8 mouse cellular contexts compared by ENCODE assay signal in genomic region chr19:37209467-37210128, GRCm38 (mm10). TPM values are rescaled to one million over a fixed set of nuclear protein-coding genes. Genes with fewer than 3 reads are reported as not detected.
DNase-seq lines count a peak whose midpoint lies in the region; ATAC-seq and TF ChIP-seq lines count a peak whose summit lies in the region.

No protein-coding gene starts in this region.

- peak overlapping the region; percentile 91 for H3K4me2 ChIP-seq in heart, embryonic 12.5 days
- peak overlapping the region; percentile 76; the same call in 1 of the 2 replicates for H3K4me2 ChIP-seq in limb, embryonic 14.5 days (replicated peaks; ENCODE audit: low read depth, low read length, severe bottlenecking)
- H3K4me2 ChIP-seq in stomach, embryonic 14.5 days (replicated peaks; ENCODE audit: low read depth, low read length) = peak overlapping the region; percentile 93

- no peak overlapping the region for H3K27ac ChIP-seq in heart, embryonic 12.5 days (ENCODE audit: poor library complexity, severe bottlenecking)
- no peak overlapping the region for H3K27ac ChIP-seq in limb, embryonic 14.5 days (replicated peaks; ENCODE audit: low read depth, low read length)
- H3K27ac ChIP-seq in stomach, embryonic 14.5 days (ENCODE audit: low read length) = no peak overlapping the region

- peak overlapping the region; percentile 92 for H3K4me3 ChIP-seq in heart, embryonic 12.5 days
- H3K4me3 ChIP-seq in limb, embryonic 14.5 days (replicated peaks; ENCODE audit: low read length) = 0 out of 2 replicates have a peak overlapping the region, but pooled peaks have one; percentile 98
- 0 out of 2 replicates have a peak overlapping the region, but pooled peaks have one; percentile 99 for H3K4me3 ChIP-seq in stomach, embryonic 14.5 days (ENCODE audit: low read depth, low read length)

- H3K36me3 ChIP-seq in heart, embryonic 12.5 days = peaks cover 26% of the 10 kb centered on the region
- H3K36me3 ChIP-seq in limb, embryonic 14.5 days (ENCODE audit: control insufficient read depth, insufficient read depth, low read length) = peaks cover 34% of the 10 kb centered on the region
- H3K36me3 ChIP-seq in stomach, embryonic 14.5 days (ENCODE audit: control insufficient read depth, insufficient read depth, low read length) = peaks cover 18% of the 10 kb centered on the region

- no peak for TF ChIP-seq POLR2A in limb, embryonic 14.5 days (IDR thresholded peaks at IDR 0.05; ENCODE audit: borderline replicate concordance, extremely low read depth, insufficient read depth, insufficient read length)

- peaks cover 16% of the 10 kb centered on the region for H3K4me1 ChIP-seq in heart, embryonic 12.5 days (replicated peaks)
- peaks cover 13% of the 10 kb centered on the region for H3K4me1 ChIP-seq in limb, embryonic 14.5 days (ENCODE audit: control insufficient read depth, insufficient read depth, low read length)
- H3K4me1 ChIP-seq in stomach, embryonic 14.5 days (ENCODE audit: control insufficient read depth, insufficient read depth, low read length) = peaks cover 13% of the 10 kb centered on the region

- no peak for DNase-seq in heart, postnatal 14 days
- peak; percentile 26 for DNase-seq in 416B (ENCODE audit: low read depth)
- peak; percentile 32 to 40 for DNase-seq in cerebellum, postnatal 14 days
- DNase-seq in limb, embryonic 14.5 days (ENCODE audit: low spot score) = no peak
- no peak for DNase-seq in B cell, adult 2 months

- no peak for ATAC-seq in heart, embryonic 12.5 days (ENCODE audit: insufficient number of reproducible peaks, low FRiP score)
- ATAC-seq in limb, embryonic 14.5 days (ENCODE audit: low FRiP score, low read depth) = no peak
- ATAC-seq in stomach, embryonic 14.5 days (ENCODE audit: insufficient number of reproducible peaks, insufficient read depth, low FRiP score, low read depth) = no peak
- ATAC-seq in megakaryocyte progenitor cell, adult 5-6 weeks (replicated peaks; ENCODE audit: poor library complexity) = no peak

- no peaks in the 10 kb centered on the region for H3K27me3 ChIP-seq in heart, embryonic 12.5 days (replicated peaks)
- no peaks in the 10 kb centered on the region for H3K27me3 ChIP-seq in limb, embryonic 14.5 days (ENCODE audit: control insufficient read depth, insufficient read depth, low read length)
- H3K27me3 ChIP-seq in stomach, embryonic 14.5 days (ENCODE audit: control insufficient read depth, insufficient read depth, low read length) = no peaks in the 10 kb centered on the region

- H3K9ac ChIP-seq in heart, embryonic 12.5 days = 0 out of 2 replicates have a peak overlapping the region, but pooled peaks have one; percentile 16
- H3K9ac ChIP-seq in limb, embryonic 14.5 days (ENCODE audit: low read depth, low read length, severe bottlenecking) = no peak overlapping the region
- H3K9ac ChIP-seq in stomach, embryonic 14.5 days (replicated peaks; ENCODE audit: low read depth, low read length) = no peak overlapping the region

- WGBS in heart, embryonic 12.5 days = 84% methylated on average over 8 of the region's 8 CpGs
- WGBS in limb, embryonic 14.5 days = 85% methylated on average over 8 of the region's 8 CpGs
- 81% methylated on average over 8 of the region's 8 CpGs for WGBS in stomach, embryonic 14.5 days

- intact Hi-C loops in heart, postnatal 14 days (cut with DNase I) = loop anchor here (2.0 kb wide), 1 partner anchor 159 kb away; no protein-coding TSS in a partner anchor

- no peaks in the 10 kb centered on the region for H3K9me3 ChIP-seq in heart, embryonic 12.5 days (replicated peaks)
- H3K9me3 ChIP-seq in limb, embryonic 14.5 days (ENCODE audit: control insufficient read depth, low read length) = no peaks in the 10 kb centered on the region
- H3K9me3 ChIP-seq in stomach, embryonic 14.5 days (ENCODE audit: control insufficient read depth, low read depth, low read length) = no peaks in the 10 kb centered on the region

RNA-seq across cellular contexts. Expression of gene Cpeb3, which starts 1.2 kb away (rescaled TPM):
- polyA plus RNA-seq in heart, embryonic 12.5 days (2016; fragmentation: Nextera tagmentation; extraction: Ambion mirVana) = 6.8 and 9.5 TPM in 2 replicates
- 10 to 100 TPM; 62.6 to 76.8 TPM for total RNA-seq in heart, postnatal 14 days (2021)
- polyA plus RNA-seq in limb, embryonic 14.5 days (2012; rRNA removed) = 1.4 and 2.2 TPM in 2 replicates
- polyA plus RNA-seq in limb, embryonic 14.5 days (2014; fragmentation: Nextera tagmentation; extraction: Ambion mirVana) = 1.4 and 1.6 TPM in 2 replicates
- 0.62 and 0.91 TPM in 2 replicates for polyA plus RNA-seq in stomach, embryonic 14.5 days (2014; fragmentation: Nextera tagmentation; extraction: Ambion mirVana)
- total RNA-seq in megakaryocyte progenitor cell, adult 5-6 weeks (2015) = 0.34 and 0.49 TPM in 2 replicates
- 0.12 and 0.27 TPM in 2 replicates for total RNA-seq in megakaryocyte progenitor cell, adult 5-6 weeks (2017)

RNA-seq across cellular contexts. Expression of gene March5, which starts 2.3 kb away (rescaled TPM):
- polyA plus RNA-seq in heart, embryonic 12.5 days (2016; fragmentation: Nextera tagmentation; extraction: Ambion mirVana) = 101 and 103 TPM in 2 replicates
- total RNA-seq in heart, postnatal 14 days (2021) = 10 to 100 TPM; 83.4 to 84.3 TPM
- polyA plus RNA-seq in limb, embryonic 14.5 days (2012; rRNA removed) = 65.3 and 67.0 TPM in 2 replicates
- polyA plus RNA-seq in limb, embryonic 14.5 days (2014; fragmentation: Nextera tagmentation; extraction: Ambion mirVana) = 106 and 112 TPM in 2 replicates
- 91.4 and 97.8 TPM in 2 replicates for polyA plus RNA-seq in stomach, embryonic 14.5 days (2014; fragmentation: Nextera tagmentation; extraction: Ambion mirVana)
- total RNA-seq in megakaryocyte progenitor cell, adult 5-6 weeks (2015) = 87.2 and 95.3 TPM in 2 replicates
- total RNA-seq in megakaryocyte progenitor cell, adult 5-6 weeks (2017) = 49.8 and 52.0 TPM in 2 replicates

Comparison
In these comparisons a context has a peak if more than half of its experiments do, and no peak if none do; other contexts are left out.
1. DNase-seq: peak in 416B (single experiment) and cerebellum, postnatal 14 days (2 of 2); none in heart, postnatal 14 days (0 of 2), limb, embryonic 14.5 days (single experiment) and B cell, adult 2 months (0 of 2).
2. Peak in every context shown above with its lines, with median percentiles within 50 percentile points of each other: H3K4me2 ChIP-seq and H3K4me3 ChIP-seq.